Mouse (Mus musculus) monocyte, adult 5-6 weeks (primary cell): Measurements from ENCODE around the gene 4930544D05Rik. TPM values are rescaled to one million over a fixed set of nuclear protein-coding genes. Genes with fewer than 3 reads are reported as not detected.

ENCODE experiments used
- ATAC-seq: fragments of 153-309, 156-312 bp; replicated peaks from 2 replicates; pipeline ENCODE4 v1.8.0; 2017; ENCODE audit warnings: mild to moderate bottlenecking; ENCODE audit not compliant: low TSS enrichment, insufficient number of reproducible peaks, severe bottlenecking, poor library complexity, low FRiP score
- total RNA-seq: library from RNA; stranded (forward); fragments of 200-1000, 200-491, 200-594 nt; gene quantifications from 3 replicates; pipeline ENCODE4 v1.2.3, GENCODE M21; 2017

The 4930544D05Rik gene
- total RNA-seq, 1 experiment from 2014 or later = not detected

- ATAC-seq = no peak
Observed at GRCm38 (mm10) chr11:70652029-70652883, 36.6 kb downstream of the 4930544D05Rik start.

- ATAC-seq = no peak; the same call in 1 of the 2 replicates
Observed at GRCm38 (mm10) chr11:70652884-70653344, 37.3 kb downstream of the 4930544D05Rik start.

DNA sequence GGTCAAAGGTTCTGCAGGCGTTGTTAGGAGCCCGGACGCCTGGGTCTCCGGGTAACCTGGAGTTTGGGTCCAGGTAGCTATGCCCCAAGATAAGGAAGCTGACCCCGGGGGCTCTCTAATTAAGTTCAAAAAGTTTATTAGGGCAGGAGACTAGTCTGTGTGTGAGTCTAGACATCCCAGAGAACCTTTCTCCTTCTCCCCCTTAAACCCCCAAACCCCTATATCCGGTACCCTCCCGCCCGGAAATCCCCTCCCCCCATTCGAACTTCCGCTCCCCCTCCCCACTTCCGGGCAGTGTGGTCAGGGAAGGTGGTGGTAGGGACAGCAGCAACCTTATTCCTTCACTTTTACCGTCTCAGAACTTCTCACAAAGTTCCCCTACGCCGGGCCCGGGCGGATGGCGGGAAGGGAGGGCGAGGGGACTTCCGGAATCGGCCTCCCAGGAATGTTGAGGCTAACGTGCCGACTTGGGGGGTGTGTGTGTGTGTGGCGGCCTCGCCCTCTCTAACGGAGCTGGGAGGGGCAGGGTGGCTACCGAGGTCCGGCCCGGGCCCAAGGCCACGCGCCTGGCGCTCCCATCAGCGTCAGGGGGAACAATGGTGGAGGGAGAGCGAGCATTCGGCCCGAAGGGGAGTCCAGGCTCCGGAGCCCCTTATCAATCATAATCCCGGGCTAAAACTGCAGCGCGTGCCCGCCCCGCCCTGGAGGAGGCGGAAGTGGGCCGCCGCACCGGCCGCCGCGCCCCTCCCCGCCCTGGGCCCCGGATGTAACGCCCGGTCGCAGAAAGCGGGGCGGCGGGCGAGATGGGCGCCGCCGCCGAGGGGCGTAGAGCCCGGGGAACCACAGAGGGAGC lies 37.9 kb downstream of the 4930544D05Rik start:
- no peak for ATAC-seq

GRCm38 (mm10) chr11:70654198-70654922 lies 38.7 kb downstream of the 4930544D05Rik start, which contains the start of gene Pfn1:
Gene Pfn1 (minus strand): TSS chr11:70654644.
- ATAC-seq = peak; percentile 38; the same call in 1 of the 2 replicates

GRCm38 (mm10) chr11:70654923-70655570 lies 39.4 kb downstream of the 4930544D05Rik start:
- ATAC-seq = 0 out of 2 replicates have a peak, but pooled peaks have one; percentile 9

- ATAC-seq = no peak
Observed at GRCm38 (mm10) chr11:70655571-70656455, 40.2 kb downstream of the 4930544D05Rik start.

GRCm38 (mm10) chr11:70656456-70656927 lies 40.8 kb downstream of the 4930544D05Rik start:
- no peak for ATAC-seq

DNA sequence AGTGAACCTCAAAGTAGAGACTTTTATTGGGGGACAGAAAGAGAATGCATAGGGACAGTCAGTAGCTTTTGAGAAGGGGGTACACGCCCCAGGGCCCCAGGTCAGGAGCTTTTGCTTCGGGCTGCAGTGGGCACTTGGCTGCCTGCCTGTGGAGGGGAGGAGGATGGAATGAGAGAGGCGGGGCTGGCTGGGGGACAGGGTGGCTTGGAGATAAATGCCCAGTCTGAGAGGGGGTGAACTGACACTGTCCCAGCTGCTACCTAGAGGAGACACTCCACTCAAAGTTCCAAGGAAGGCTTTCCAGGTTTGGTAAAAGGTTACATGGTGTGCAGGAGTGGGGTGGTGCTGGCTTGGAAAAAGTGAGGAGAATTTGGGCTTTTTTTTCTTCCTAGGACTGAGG lies 41.3 kb downstream of the 4930544D05Rik start, which contains the start of gene Eno3:
Eno3 (plus strand) TSS at position 239 of the 400 bp plus-strand sequence.
- ATAC-seq = no peak

GRCm38 (mm10) chr11:70657573-70657972 lies 41.9 kb downstream of the 4930544D05Rik start:
- ATAC-seq = no peak

DNA sequence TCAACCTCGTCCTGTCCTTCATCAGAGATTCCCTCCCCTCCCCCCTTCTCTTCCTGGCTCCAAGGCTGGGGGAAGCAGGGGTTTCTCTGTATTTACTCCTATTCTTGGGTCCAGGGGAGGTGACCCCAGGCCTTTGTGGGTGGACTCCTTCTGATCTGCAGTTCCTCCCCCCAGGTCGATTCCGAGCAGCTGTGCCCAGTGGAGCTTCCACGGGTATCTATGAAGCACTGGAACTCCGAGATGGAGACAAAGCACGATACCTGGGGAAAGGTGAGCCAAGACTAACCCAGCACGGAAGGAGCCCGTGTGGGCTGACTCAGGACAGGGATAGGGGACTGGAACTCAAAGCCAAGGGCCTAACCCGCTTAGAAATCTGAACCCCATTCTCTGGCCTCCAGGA lies 42.3 kb downstream of the 4930544D05Rik start:
- ATAC-seq = no peak

DNA sequence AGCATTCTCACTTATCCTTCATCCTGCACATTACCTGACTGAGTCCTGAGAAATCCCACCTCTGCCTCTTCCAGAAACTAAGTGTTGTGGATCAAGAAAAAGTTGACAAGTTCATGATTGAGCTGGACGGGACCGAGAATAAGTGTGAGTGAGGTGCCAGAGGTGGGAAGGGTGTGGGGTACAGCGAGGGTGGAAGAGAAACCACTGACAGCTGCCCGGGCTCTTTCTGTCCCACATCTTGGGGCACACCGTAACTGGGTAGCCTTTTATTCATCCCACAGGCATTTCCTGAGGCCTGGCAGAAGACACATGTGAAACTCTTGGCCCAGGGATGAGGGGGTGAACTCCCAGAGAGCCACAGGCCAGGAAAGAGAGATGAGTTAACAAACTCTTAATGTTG lies 42.9 kb downstream of the 4930544D05Rik start:
- ATAC-seq = no peak

GRCm38 (mm10) chr11:70658942-70659341 lies 43.3 kb downstream of the 4930544D05Rik start:
- ATAC-seq = no peak

DNA sequence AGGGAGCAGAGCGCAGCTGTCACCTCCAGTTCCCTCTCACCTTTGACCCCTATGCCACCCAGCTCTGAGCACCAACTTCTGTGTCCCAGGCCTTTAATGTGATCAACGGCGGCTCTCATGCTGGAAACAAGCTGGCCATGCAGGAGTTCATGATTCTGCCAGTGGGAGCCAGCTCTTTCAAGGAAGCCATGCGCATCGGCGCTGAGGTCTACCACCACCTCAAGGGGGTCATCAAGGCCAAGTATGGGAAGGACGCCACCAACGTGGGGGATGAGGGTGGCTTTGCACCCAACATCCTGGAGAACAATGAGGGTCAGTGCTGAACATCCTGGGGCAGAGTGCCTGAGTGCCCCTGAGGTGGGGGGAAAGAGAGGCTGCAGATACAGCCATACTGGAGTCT lies 44.9 kb downstream of the 4930544D05Rik start:
- no peak for ATAC-seq

GRCm38 (mm10) chr11:70663101-70663500 lies 47.5 kb downstream of the 4930544D05Rik start:
- no peak for ATAC-seq

- ATAC-seq = no peak
Observed at GRCm38 (mm10) chr11:70663957-70664356, 48.3 kb downstream of the 4930544D05Rik start.

- no peak for ATAC-seq
Observed at GRCm38 (mm10) chr11:70664741-70665140, 49.1 kb downstream of the 4930544D05Rik start.
